Comparison of ENCODE assay signal across 8 mouse cellular contexts in the genomic region with DNA sequence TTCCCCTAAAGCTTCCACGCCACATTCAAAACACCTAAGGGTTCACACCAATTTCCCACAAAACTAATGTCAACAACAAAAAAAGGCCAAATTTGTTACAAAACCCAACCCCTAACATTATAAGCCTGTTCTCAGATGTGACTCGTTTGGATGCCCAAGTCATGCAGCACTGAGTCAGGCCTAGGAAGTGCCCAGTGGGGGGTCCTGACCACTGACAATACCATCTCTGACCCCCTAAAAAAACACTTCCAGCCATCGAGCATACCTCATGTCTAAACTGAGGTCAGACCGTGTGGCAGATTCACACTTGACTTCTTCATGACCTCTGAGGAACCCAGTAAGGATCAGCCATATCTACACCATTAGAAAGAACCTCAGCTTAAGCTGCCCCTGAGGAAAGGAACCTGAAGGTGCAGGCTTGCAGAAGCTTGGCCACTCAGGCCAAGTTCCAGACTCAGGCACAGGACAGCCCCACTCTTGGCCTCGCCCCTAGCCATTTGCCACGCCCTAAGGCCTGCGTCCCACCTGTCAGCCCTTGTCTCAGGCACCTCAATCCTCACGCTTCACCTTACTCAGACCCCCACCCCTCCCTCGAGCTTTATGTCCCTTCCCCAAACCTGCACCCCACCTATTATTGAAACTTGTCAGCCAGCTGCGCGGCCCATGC. TPM values are rescaled to one million over a fixed set of nuclear protein-coding genes. Genes with fewer than 3 reads are reported as not detected.
A peak's percentile ranks its signal among the peaks of the same experiment; 100 is the strongest.
DNase-seq lines count a peak whose midpoint lies in the region; ATAC-seq lines count a peak whose summit lies in the region.

No protein-coding gene starts in this region.

- peak; percentile 67 for ATAC-seq in limb, embryonic 13.5 days (ENCODE audit: low FRiP score, low read depth)
- ATAC-seq in neutrophil, adult 5-6 weeks (ENCODE audit: extremely low read depth, insufficient number of reproducible peaks, low FRiP score, poor library complexity, severe bottlenecking), result peak; percentile 11; the same call in 1 of the 2 replicates

- peak; percentile 80 for DNase-seq in cerebellum, adult 11-12 months
- no peak for DNase-seq in cerebellum, postnatal 25 days
- peak; percentile 32 for DNase-seq in urinary bladder, adult 2 months (ENCODE audit: low spot score)
- DNase-seq in urinary bladder, adult 18-20 months (ENCODE audit: low spot score in 2 of 2), result no peak
- no peak for DNase-seq in ovary, postnatal 10 days (ENCODE audit: low spot score)
- DNase-seq in thymus, postnatal 10 days (ENCODE audit: low spot score in 2 of 2), result no peak

- H3K9me3 ChIP-seq in limb, embryonic 13.5 days, result no peaks in the 10 kb centered on the region

- peak overlapping the region; percentile 93 for H3K4me3 ChIP-seq in limb, embryonic 13.5 days

- H3K36me3 ChIP-seq in limb, embryonic 13.5 days, result peaks cover 23% of the 10 kb centered on the region

- H3K9ac ChIP-seq in limb, embryonic 13.5 days, result no peak overlapping the region

- H3K4me2 ChIP-seq in limb, embryonic 13.5 days (replicated peaks), result peak overlapping the region; percentile 92

- H3K4me1 ChIP-seq in limb, embryonic 13.5 days, result peaks cover 17% of the 10 kb centered on the region

- 0 out of 2 replicates have a peak overlapping the region, but pooled peaks have one; percentile 48 for H3K27ac ChIP-seq in limb, embryonic 13.5 days

- H3K27me3 ChIP-seq in limb, embryonic 13.5 days, result no peaks in the 10 kb centered on the region

- 27% methylated on average over 11 of the region's 11 CpGs for WGBS in limb, embryonic 13.5 days

RNA-seq across cellular contexts. Expression of gene Prkar1b, which starts 0.7 kb away (rescaled TPM):
- polyA plus RNA-seq in urinary bladder, adult 2 months (2012; rRNA removed), result 15.0 and 17.8 TPM in 2 replicates
- polyA plus RNA-seq in limb, embryonic 13.5 days (2015; fragmentation: Nextera tagmentation; extraction: Ambion mirVana), result 20.1 and 25.4 TPM in 2 replicates
- not detected in 2 replicates for total RNA-seq in neutrophil, adult 5-6 weeks (2017)

RNA-seq across cellular contexts. Expression of gene Dnaaf5, which starts 0.9 kb away (rescaled TPM):
- 8.0 and 11.7 TPM in 2 replicates for polyA plus RNA-seq in urinary bladder, adult 2 months (2012; rRNA removed)
- 4.4 and 4.7 TPM in 2 replicates for polyA plus RNA-seq in limb, embryonic 13.5 days (2015; fragmentation: Nextera tagmentation; extraction: Ambion mirVana)
- total RNA-seq in neutrophil, adult 5-6 weeks (2017), result 7.2 and 10.3 TPM in 2 replicates

RNA-seq across cellular contexts. Expression of gene Sun1, which starts 51.3 kb away (rescaled TPM):
- 91.7 and 94.4 TPM in 2 replicates for polyA plus RNA-seq in urinary bladder, adult 2 months (2012; rRNA removed)
- 48.7 and 51.1 TPM in 2 replicates for polyA plus RNA-seq in limb, embryonic 13.5 days (2015; fragmentation: Nextera tagmentation; extraction: Ambion mirVana)
- total RNA-seq in neutrophil, adult 5-6 weeks (2017), result 63.8 and 72.3 TPM in 2 replicates

Comparison
In these comparisons a context has a peak if more than half of its experiments do, and no peak if none do; other contexts are left out.
1. DNase-seq: peak in cerebellum, adult 11-12 months (single experiment) and urinary bladder, adult 2 months (single experiment); none in cerebellum, postnatal 25 days (0 of 2), urinary bladder, adult 18-20 months (0 of 2), ovary, postnatal 10 days (single experiment) and thymus, postnatal 10 days (0 of 2).